Mouse (Mus musculus): ENCODE results near the gene Lyrm4. TPM values are rescaled to one million over a fixed set of nuclear protein-coding genes. Genes with fewer than 3 reads are reported as not detected.
"Not testable (repeated sequence)": the region's sequence is repeated elsewhere in the genome, so short reads cannot be mapped to it uniquely, and the experiment has no call there.

Lyrm4 gene
- polyA plus RNA-seq, 1 experiment from 2014 or later = 13.1 TPM

GRCm38 (mm10) chr13:35995231-35995630 is 122.1 kb downstream of the Lyrm4 start:
- ChIA-PET CTCF (no interaction called here), POLR2A (no interaction called here)
- H3K27me3 ChIP-seq = no peaks in the 10 kb centered on the region
- no peak for TF ChIP-seq CTCF (IDR thresholded peaks at IDR 0.05)
- in situ Hi-C loops (cut with MboI; ENCODE audit: low pct_unique_long_range_greater_than_20kb) = no loop called here
- no peak for ATAC-seq
- no peak for DNase-seq (ENCODE audit: low read depth, low spot score)

GRCm38 (mm10) chr13:35994067-35994466 is 123.3 kb downstream of the Lyrm4 start:
- ATAC-seq = no peak
- POLR2A ChIA-PET = no interaction called here
- in situ Hi-C loops (cut with MboI; ENCODE audit: low pct_unique_long_range_greater_than_20kb) = no loop called here

GRCm38 (mm10) chr13:35991185-35991584 is 126.1 kb downstream of the Lyrm4 start:
- H3K27me3 ChIP-seq; DNase-seq (ENCODE audit: low read depth, low spot score); ATAC-seq; CTCF ChIA-PET; in situ Hi-C loops (cut with MboI; ENCODE audit: low pct_unique_long_range_greater_than_20kb); POLR2A ChIA-PET: not testable (repeated sequence)

More at GRCm38 (mm10) chr13:35994067-35994466, 123.3 kb downstream of the Lyrm4 start:
- no peaks in the 10 kb centered on the region for H3K27me3 ChIP-seq
- no peak for TF ChIP-seq CTCF (IDR thresholded peaks at IDR 0.05)
- DNase-seq (ENCODE audit: low read depth, low spot score) = no peak
- CTCF ChIA-PET = no interaction called here

- TF ChIP-seq CTCF (IDR thresholded peaks at IDR 0.05) = no peak
- DNase-seq (ENCODE audit: low read depth, low spot score) (no peak), ATAC-seq (no peak)
- no peaks in the 10 kb centered on the region for H3K27me3 ChIP-seq
- in situ Hi-C loops (cut with MboI; ENCODE audit: low pct_unique_long_range_greater_than_20kb) = no loop called here
- ChIA-PET POLR2A (no interaction called here), CTCF (interaction anchor here (1.4 kb wide), 1 partner anchor 13 kb away, joined by 3 read pairs; no protein-coding TSS in a partner anchor)
Measured at GRCm38 (mm10) chr13:35989329-35989728, 128.0 kb downstream of the Lyrm4 start.

- in situ Hi-C loops (cut with MboI; ENCODE audit: low pct_unique_long_range_greater_than_20kb) = no loop called here
- H3K27me3 ChIP-seq = no peaks in the 10 kb centered on the region
- ChIA-PET POLR2A (no interaction called here), CTCF (no interaction called here)
- no peak for DNase-seq (ENCODE audit: low read depth, low spot score)
- TF ChIP-seq CTCF (IDR thresholded peaks at IDR 0.05) = no peak
- no peak for ATAC-seq
Measured at GRCm38 (mm10) chr13:35982985-35983384, 134.3 kb downstream of the Lyrm4 start.

GRCm38 (mm10) chr13:35980471-35980870 is 136.9 kb downstream of the Lyrm4 start:
- DNase-seq (ENCODE audit: low read depth, low spot score) (no peak), ATAC-seq (no peak)
- no peaks in the 10 kb centered on the region for H3K27me3 ChIP-seq
- CTCF ChIA-PET = no interaction called here
- POLR2A ChIA-PET = no interaction called here
- no peak for TF ChIP-seq CTCF (IDR thresholded peaks at IDR 0.05)
- in situ Hi-C loops (cut with MboI; ENCODE audit: low pct_unique_long_range_greater_than_20kb) = no loop called here

- no peaks in the 10 kb centered on the region for H3K27me3 ChIP-seq
- ChIA-PET CTCF (interaction anchor here (1.2 kb wide), 1 partner anchor 9 kb away, joined by 5 read pairs; no protein-coding TSS in a partner anchor), POLR2A (no interaction called here)
- in situ Hi-C loops (cut with MboI; ENCODE audit: low pct_unique_long_range_greater_than_20kb) = no loop called here
- DNase-seq (ENCODE audit: low read depth, low spot score) (no peak), ATAC-seq (no peak)
- TF ChIP-seq CTCF (IDR thresholded peaks at IDR 0.05) = no peak
Measured at GRCm38 (mm10) chr13:35976912-35977311, 140.4 kb downstream of the Lyrm4 start.

- CTCF ChIA-PET = no interaction called here
- DNase-seq (ENCODE audit: low read depth, low spot score) = no peak
- in situ Hi-C loops (cut with MboI; ENCODE audit: low pct_unique_long_range_greater_than_20kb) = no loop called here
- no peak for TF ChIP-seq CTCF (IDR thresholded peaks at IDR 0.05)
- ATAC-seq = no peak
- POLR2A ChIA-PET = no interaction called here
- H3K27me3 ChIP-seq = peaks cover 21% of the 10 kb centered on the region
Measured at GRCm38 (mm10) chr13:35969829-35970228, 147.5 kb downstream of the Lyrm4 start.

- no peak for ATAC-seq
- DNase-seq (ENCODE audit: low read depth, low spot score) = no peak
- peaks cover 21% of the 10 kb centered on the region for H3K27me3 ChIP-seq
- no peak for TF ChIP-seq CTCF (IDR thresholded peaks at IDR 0.05)
- ChIA-PET CTCF (no interaction called here), POLR2A (no interaction called here)
- in situ Hi-C loops (cut with MboI; ENCODE audit: low pct_unique_long_range_greater_than_20kb) = no loop called here
Measured at GRCm38 (mm10) chr13:35969431-35969721, 147.9 kb downstream of the Lyrm4 start.

GRCm38 (mm10) chr13:35968719-35969430 is 148.5 kb downstream of the Lyrm4 start:
- in situ Hi-C loops (cut with MboI; ENCODE audit: low pct_unique_long_range_greater_than_20kb) = no loop called here
- DNase-seq (ENCODE audit: low read depth, low spot score) (no peak), ATAC-seq (peak; percentile 39)
- ChIA-PET CTCF (interaction anchor here (2.0 kb wide), 1 partner anchor 8 kb away, joined by 5 read pairs; no protein-coding TSS in a partner anchor), POLR2A (interaction anchor here (0.6 kb wide), 1 partner anchor 1343 kb away, joined by 3 read pairs; no protein-coding TSS in a partner anchor)
- H3K27me3 ChIP-seq = peaks cover 21% of the 10 kb centered on the region
- no peak for TF ChIP-seq CTCF (IDR thresholded peaks at IDR 0.05)

GRCm38 (mm10) chr13:35968131-35968718 is 149.1 kb downstream of the Lyrm4 start:
- no peak for DNase-seq (ENCODE audit: low read depth, low spot score)
- no peak for TF ChIP-seq CTCF (IDR thresholded peaks at IDR 0.05)
- CTCF ChIA-PET = interaction anchor here (2.0 kb wide), 1 partner anchor 8 kb away, joined by 5 read pairs; no protein-coding TSS in a partner anchor

More at GRCm38 (mm10) chr13:35968131-35968718, 149.1 kb downstream of the Lyrm4 start:
- peaks cover 21% of the 10 kb centered on the region for H3K27me3 ChIP-seq
- in situ Hi-C loops (cut with MboI; ENCODE audit: low pct_unique_long_range_greater_than_20kb) = no loop called here
- POLR2A ChIA-PET = interaction anchor here (0.6 kb wide), 1 partner anchor 1344 kb away, joined by 3 read pairs; no protein-coding TSS in a partner anchor
- peak; percentile 17 for ATAC-seq
